Mouse (Mus musculus) neural tube, embryonic 12.5 days (tissue): ENCODE measurements around the gene Hmgcs1. TPM values are rescaled to one million over a fixed set of nuclear protein-coding genes. Genes with fewer than 3 reads are reported as not detected.

Experiments used
- polyA plus RNA-seq: library from polyadenylated mRNA; unstranded; fragments of >200 nt; fragmentation: Nextera tagmentation; extraction: Ambion mirVana; gene quantifications from 2 replicates; pipeline ENCODE4 v1.2.1, GENCODE M21; 2016

Gene Hmgcs1
- polyA plus RNA-seq, 1 experiment from 2014 or later, result 430 TPM

Other genes with a start within 250 kb of the Hmgcs1 start
- 102 and 108 TPM in 2 replicates for gene 4833420G17Rik, start 227.6 kb upstream of the Hmgcs1 start, polyA plus RNA-seq
- 1.9 and 2.7 TPM in 2 replicates for gene Tmem267, start 202.3 kb upstream of the Hmgcs1 start, polyA plus RNA-seq
- gene 3110070M22Rik, start 202.0 kb upstream of the Hmgcs1 start, polyA plus RNA-seq, result 1.1 and 2.1 TPM in 2 replicates
- 0.11 and 0.19 TPM in 2 replicates for gene Ccl28, start 66.6 kb upstream of the Hmgcs1 start, polyA plus RNA-seq
- 1.9 and 2.2 TPM in 2 replicates for gene Nim1k, start 65.5 kb downstream of the Hmgcs1 start, polyA plus RNA-seq
- 42.7 and 46.2 TPM in 2 replicates for gene Zfp131, start 100.5 kb downstream of the Hmgcs1 start, polyA plus RNA-seq
- gene AF067063, start 139.8 kb downstream of the Hmgcs1 start, polyA plus RNA-seq, result not detected in 2 replicates
- not detected in 2 replicates for gene D13Ertd608e, start 145.6 kb downstream of the Hmgcs1 start, polyA plus RNA-seq
- gene Tcstv1, start 204.4 kb downstream of the Hmgcs1 start, polyA plus RNA-seq, result not detected in 2 replicates
- not detected in 2 replicates for gene Gm21761, start 238.9 kb downstream of the Hmgcs1 start, polyA plus RNA-seq